Mouse (Mus musculus) B cell, adult 2 months (primary cell): ENCODE measurements around the gene Gnb5.
A peak's percentile ranks its signal among the peaks of the same experiment; 100 is the strongest.
"Not testable (repeated sequence)": the region's sequence is repeated elsewhere in the genome, so short reads cannot be mapped to it uniquely, and the experiment has no call there.

Experiments
- DNase-seq, 2 experiments: peaks; one replicate each; pipeline ENCODE4 v3.0.0; 2022

Gnb5 gene

DNA sequence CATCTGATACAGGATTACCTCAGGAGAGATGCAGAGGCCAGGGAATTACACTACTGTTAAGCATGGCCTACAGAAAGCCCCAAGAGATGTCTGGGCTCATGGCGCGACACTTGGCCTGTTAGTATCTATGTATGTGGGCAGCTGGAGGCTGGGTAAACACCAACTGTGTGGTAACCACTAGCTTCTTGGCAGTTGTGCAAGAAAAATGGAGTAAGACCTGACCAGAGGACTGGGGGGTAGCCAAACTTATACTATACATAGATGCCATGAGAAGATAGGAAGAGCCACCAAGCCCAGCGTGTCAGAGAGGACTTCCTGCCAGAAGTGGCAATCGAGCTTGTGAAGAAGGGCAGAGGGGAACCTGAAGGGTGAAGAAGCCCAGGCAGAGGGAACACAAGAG is 56.1 kb downstream of the Gnb5 start:
- no peak for DNase-seq

- DNase-seq: no peak
Observed at GRCm38 (mm10) chr9:75363001-75363400, 56.9 kb downstream of the Gnb5 start.

DNA sequence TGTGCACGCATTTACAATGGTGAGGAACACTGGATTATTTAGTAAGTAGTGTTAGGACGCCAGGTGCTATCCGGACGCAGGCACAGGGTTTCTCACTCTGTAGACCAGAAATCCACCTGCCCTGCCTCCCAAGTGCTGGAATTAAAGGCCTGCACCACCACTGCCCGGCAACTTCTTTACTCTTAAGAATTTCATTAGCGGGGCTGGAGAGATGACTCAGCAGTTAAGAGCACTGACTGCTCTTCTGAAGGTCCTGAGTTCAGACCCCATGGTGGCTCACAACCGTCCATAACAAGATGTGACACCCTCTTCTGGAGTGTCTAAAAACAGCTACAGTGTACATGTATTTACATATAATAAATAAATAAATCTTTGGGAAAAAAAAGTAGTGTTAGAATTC is 57.6 kb downstream of the Gnb5 start:
- not testable (repeated sequence) for DNase-seq

DNA sequence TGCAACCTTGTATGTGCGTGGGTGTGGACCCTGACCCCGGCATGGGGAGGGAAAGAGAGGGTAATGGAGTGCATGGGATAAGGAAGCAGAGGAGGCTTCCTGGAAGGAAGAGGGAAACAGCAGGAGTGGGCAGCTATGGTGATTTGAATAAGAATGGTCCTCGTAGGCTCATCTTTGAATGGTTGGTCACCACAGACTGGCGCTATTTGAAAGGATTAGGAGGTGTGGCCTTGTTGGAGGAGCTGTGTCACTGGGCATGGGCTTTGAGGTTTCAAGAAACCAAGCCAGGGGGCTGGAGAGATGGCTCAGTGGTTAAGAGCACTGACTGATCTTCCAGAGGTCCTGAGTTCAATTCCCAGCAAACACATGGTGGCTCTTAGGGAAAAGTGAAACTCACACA is 59.1 kb downstream of the Gnb5 start:
- no peak for DNase-seq

GRCm38 (mm10) chr9:75366191-75366590 is 60.1 kb downstream of the Gnb5 start:
- no peak for DNase-seq

DNA sequence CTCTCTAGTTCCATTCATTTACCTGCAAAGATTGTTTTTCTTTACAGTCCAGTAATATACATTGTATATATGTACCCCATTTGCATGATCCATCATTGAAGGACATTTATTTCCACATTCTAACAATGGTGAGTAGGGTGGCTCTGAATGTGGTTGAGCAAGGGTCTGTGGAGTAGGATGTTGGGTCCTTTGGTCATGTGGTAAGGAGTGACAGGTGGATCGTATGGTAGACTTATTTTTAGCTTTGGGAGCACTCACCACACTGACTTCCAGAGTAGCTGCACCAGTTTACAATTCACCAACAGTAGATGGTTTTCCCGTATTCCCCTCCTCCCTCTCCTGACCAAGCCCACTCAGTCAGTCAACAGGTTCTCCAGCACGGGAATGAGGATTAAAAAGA is 62.7 kb downstream of the Gnb5 start:
- no peak for DNase-seq

GRCm38 (mm10) chr9:75375606-75376005 is 69.5 kb downstream of the Gnb5 start:
- DNase-seq: no peak

- no peak for DNase-seq
Observed at GRCm38 (mm10) chr9:75376428-75376827, 70.3 kb downstream of the Gnb5 start.

DNA sequence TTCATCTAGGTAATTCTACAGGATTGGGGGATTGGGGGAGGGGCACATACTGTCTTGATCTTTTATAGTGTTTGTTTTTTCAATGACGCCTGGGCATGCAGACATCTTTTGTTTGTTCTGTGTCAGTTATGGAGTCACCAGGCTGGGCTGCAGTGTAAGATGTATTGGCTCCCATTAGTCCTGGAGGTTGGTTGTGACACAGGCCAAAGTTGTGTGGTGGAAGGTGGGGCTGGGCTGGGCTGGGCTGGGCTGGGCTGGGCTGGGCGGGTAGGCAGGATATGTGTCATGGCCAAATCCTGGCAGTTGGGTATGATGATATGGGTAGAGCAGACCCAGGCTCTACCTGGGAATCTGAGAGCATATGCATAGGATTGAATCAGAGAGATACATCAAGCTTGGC is 72.7 kb downstream of the Gnb5 start:
- no peak for DNase-seq

GRCm38 (mm10) chr9:75382825-75383224 is 76.7 kb downstream of the Gnb5 start:
- DNase-seq: no peak

GRCm38 (mm10) chr9:75383785-75384184 is 77.7 kb downstream of the Gnb5 start:
- peak; percentile 38 to 47 for DNase-seq

- no peak for DNase-seq
Observed at GRCm38 (mm10) chr9:75384337-75384962, 78.4 kb downstream of the Gnb5 start.

DNA sequence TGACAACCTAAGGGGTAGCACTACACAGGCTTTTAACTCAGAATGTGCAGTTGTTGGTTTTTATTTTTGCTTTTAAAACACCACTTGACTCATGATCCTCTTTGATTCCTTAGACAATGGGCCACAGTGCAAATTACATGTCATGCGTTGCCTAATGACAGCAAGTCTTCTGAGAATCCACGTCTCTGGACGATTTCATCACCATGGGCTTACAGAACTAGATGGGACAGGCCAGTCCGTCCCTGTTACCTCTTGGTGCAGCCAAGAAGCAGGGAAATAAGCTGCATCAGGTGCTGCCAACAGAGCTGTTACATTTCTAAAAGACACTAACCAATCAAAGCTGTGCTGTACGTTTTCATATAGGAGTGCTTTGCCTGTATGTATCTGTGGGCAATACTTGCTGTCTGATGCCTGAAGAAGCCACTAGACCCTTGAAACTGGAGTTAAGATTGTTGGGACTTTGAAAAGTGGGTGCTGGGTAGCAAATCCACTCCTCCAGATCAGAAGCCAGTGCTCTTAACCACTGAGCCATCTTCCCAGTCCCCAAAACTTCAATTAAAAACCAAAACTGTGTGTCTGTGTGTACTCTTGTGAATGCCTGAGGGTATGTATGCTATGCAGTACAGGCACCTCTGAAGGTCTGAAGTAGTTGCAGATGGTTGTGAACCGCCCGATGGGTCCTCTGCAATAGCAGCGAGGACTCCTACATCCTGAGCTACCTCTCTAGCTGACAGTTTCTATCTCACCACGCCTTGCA is 79.3 kb downstream of the Gnb5 start:
- no peak for DNase-seq

DNA sequence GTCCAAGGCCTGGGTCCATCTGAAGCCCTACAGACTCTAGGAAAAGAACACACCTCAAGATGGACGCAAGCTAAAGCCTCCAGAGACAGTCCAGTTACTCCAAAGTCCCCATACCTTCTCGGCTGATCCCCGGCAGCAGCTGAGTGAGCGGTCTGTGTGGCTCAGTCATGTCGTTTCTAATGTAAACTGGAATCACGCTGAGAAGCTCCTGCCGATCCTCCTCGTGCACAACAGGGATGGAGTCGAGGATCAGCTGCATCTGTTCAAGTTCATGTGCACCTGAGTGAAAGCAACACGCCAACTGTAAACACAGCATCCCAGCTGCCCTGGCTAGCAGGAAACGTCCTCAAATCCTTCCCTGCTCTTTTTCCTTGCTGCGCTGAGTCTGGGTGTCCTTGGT is 87.2 kb downstream of the Gnb5 start:
- no peak for DNase-seq
